Mouse (Mus musculus) ovary, adult 10 weeks (tissue): ENCODE results near the gene Vmn1r69. TPM values are rescaled to one million over a fixed set of nuclear protein-coding genes. Genes with fewer than 3 reads are reported as not detected.

Experiments used
- polyA plus RNA-seq: library from polyadenylated mRNA; stranded (reverse); fragments of 350-450 nt; fragmentation: Illumina TruSeq; extraction: RNeasy Lipid Tissue Mini Kit (QIAGEN cat#74804); gene quantifications from one replicate; pipeline ENCODE4 v1.2.3, GENCODE M21; 2014

The Vmn1r69 gene
- polyA plus RNA-seq = not detected

DNA sequence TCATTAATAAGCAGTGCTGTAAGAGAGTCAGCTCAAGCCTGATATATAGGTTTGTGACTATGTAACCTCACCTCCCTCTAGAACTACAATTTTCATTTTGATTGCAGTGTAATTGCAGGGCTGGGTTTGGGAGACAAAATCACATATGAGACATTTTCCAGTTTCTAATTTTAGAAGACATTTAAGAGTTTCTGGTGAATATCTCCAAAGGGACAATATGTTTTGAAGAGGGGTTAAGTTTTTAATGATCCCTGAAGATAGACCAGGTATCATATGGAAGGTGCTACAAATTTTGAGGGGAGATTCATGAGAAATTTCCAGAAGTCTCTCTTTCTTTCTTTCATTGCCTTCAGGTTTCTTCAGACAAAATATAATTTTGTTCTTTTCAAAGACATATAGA, at the start of gene Vmn1r69:
TSS of gene Vmn1r69 (minus strand) at position 101 of the 400 bp plus-strand sequence.

DNA sequence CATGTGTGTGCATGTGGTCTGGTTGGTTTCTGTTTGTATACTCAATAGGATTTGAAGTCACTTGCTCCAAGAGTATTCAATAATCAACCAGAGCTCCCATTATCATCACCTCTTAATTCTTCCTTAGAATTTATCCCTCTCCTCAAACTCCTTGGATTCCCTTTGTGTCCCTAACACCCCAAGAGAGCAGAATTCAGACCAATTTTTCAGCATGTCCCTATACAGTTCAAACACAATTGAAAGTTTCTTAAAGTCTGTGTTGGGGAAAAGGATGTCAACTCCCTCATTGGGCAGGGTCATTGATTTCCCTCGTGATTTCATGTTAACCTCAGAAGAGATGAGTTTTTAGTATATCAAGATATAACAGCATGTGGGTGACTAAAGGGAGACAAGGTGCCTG, 17.8 kb upstream of the Vmn1r69 start, which contains the start of gene Vmn1r70:
TSS of gene Vmn1r70 (plus strand) at position 301 of the 400 bp plus-strand sequence.

DNA sequence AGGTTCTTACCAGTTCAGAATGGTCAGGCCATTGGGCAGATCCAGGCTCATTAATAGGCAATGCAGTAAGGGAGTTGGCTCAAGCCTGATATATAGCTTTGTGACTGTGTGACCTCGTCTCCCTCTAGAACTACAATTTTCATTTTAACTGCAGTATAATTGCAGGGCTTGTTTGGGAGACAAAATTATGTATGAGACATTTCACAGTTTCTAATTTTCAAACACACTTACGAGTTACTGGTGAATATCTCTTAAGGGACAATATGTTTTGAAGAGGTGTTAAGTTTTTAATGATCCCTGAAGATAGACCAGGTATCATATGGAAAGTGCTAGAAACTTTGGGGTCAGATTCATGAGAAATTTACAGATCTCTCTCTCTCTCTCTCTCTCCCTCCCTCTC, 55.1 kb downstream of the Vmn1r69 start, which contains the start of gene Vmn1r68:
TSS of gene Vmn1r68 (minus strand) at position 101 of the 400 bp plus-strand sequence.

Other genes with a start within 250 kb of the Vmn1r69 start
- not detected for gene Vmn1r67, start 170.3 kb downstream of the Vmn1r69 start, polyA plus RNA-seq
- gene Zik1, start 118.3 kb downstream of the Vmn1r69 start, polyA plus RNA-seq = 11.5 TPM
- not detected for gene Vmn1r68, start 55.2 kb downstream of the Vmn1r69 start, polyA plus RNA-seq
- not detected for gene Vmn1r70, start 17.9 kb upstream of the Vmn1r69 start, polyA plus RNA-seq
- gene Nlrp4b, start 74.1 kb upstream of the Vmn1r69 start, polyA plus RNA-seq = 33.2 TPM
- not detected for gene Vmn1r71, start 140.7 kb upstream of the Vmn1r69 start, polyA plus RNA-seq